Comparison of ENCODE assay signal across 7 mouse cellular contexts in genomic region chr19:45056908-45057698, GRCm38 (mm10). TPM values are rescaled to one million over a fixed set of nuclear protein-coding genes. Genes with fewer than 3 reads are reported as not detected.
DNase-seq lines count a peak whose midpoint lies in the region; ATAC-seq and TF ChIP-seq lines count a peak whose summit lies in the region.

No protein-coding gene starts in this region.

- no peak for TF ChIP-seq CTCF in E14TG2a.4 (conservative IDR thresholded peaks at IDR 0.05; ENCODE audit: low read length)
- TF ChIP-seq CTCF in hindbrain, postnatal 0 days (IDR thresholded peaks at IDR 0.05; ENCODE audit: low read depth), result no peak

- no peaks in the 10 kb centered on the region for H3K9me3 ChIP-seq in E14TG2a.4 (ENCODE audit: low read length)
- no peaks in the 10 kb centered on the region for H3K9me3 ChIP-seq in hindbrain, postnatal 0 days (ENCODE audit: low read length)
- H3K9me3 ChIP-seq in midbrain, embryonic 12.5 days, result no peaks in the 10 kb centered on the region

- peaks cover 49% of the 10 kb centered on the region for H3K4me1 ChIP-seq in E14TG2a.4 (replicated peaks; ENCODE audit: low read depth, low read length)
- H3K4me1 ChIP-seq in hindbrain, postnatal 0 days (ENCODE audit: insufficient read depth, low read length), result peaks cover 15% of the 10 kb centered on the region
- peaks cover 24% of the 10 kb centered on the region for H3K4me1 ChIP-seq in midbrain, embryonic 12.5 days

- DNase-seq in adipocyte (ENCODE audit: low spot score), result peak; percentile 22
- DNase-seq in hindbrain, postnatal 0 days (ENCODE audit: low spot score), result peak; percentile 9
- no peak for DNase-seq in adrenal gland, postnatal 25 days
- no peak for DNase-seq in layer of hippocampus, adult 8-10 months (ENCODE audit: low spot score in 2 of 2)
- DNase-seq in cerebellum, adult 18-20 months, result no peak

- peak overlapping the region; percentile 68; the same call in 1 of the 2 replicates for H3K9ac ChIP-seq in hindbrain, postnatal 0 days (replicated peaks; ENCODE audit: low read length)
- peak overlapping the region; percentile 60 for H3K9ac ChIP-seq in midbrain, embryonic 12.5 days (replicated peaks)

- H3K4me3 ChIP-seq in E14TG2a.4 (replicated peaks; ENCODE audit: low read length), result 0 out of 2 replicates have a peak overlapping the region, but pooled peaks have one; percentile 4
- H3K4me3 ChIP-seq in hindbrain, postnatal 0 days (ENCODE audit: low read length), result no peak overlapping the region
- H3K4me3 ChIP-seq in midbrain, embryonic 12.5 days, result peak overlapping the region; percentile 56

- WGBS in hindbrain, postnatal 0 days, result 74% methylated on average over 7 of the region's 7 CpGs
- 84% methylated on average over 7 of the region's 7 CpGs for WGBS in midbrain, embryonic 12.5 days

- peak overlapping the region; percentile 91 for H3K27ac ChIP-seq in hindbrain, postnatal 0 days
- H3K27ac ChIP-seq in midbrain, embryonic 12.5 days (replicated peaks), result peak overlapping the region; percentile 97

- H3K36me3 ChIP-seq in E14TG2a.4 (ENCODE audit: insufficient read depth, low read length), result peaks cover 5% of the 10 kb centered on the region; the same call in 1 of the 2 replicates
- H3K36me3 ChIP-seq in hindbrain, postnatal 0 days (ENCODE audit: insufficient read depth, low read length), result peaks cover 28% of the 10 kb centered on the region
- H3K36me3 ChIP-seq in midbrain, embryonic 12.5 days, result peaks cover 13% of the 10 kb centered on the region; the same call in 1 of the 2 replicates

- ATAC-seq in hindbrain, postnatal 0 days, result no peak
- ATAC-seq in midbrain, embryonic 12.5 days (ENCODE audit: low FRiP score, low read depth), result no peak

- H3K27me3 ChIP-seq in E14TG2a.4 (ENCODE audit: insufficient read depth, low read length), result peaks cover 2% of the 10 kb centered on the region; the same call in 1 of the 2 replicates
- no peaks in the 10 kb centered on the region for H3K27me3 ChIP-seq in hindbrain, postnatal 0 days (ENCODE audit: insufficient read depth, low read length)
- no peaks in the 10 kb centered on the region for H3K27me3 ChIP-seq in midbrain, embryonic 12.5 days

- peak overlapping the region; percentile 60 for H3K4me2 ChIP-seq in hindbrain, postnatal 0 days (ENCODE audit: low read depth, low read length)
- H3K4me2 ChIP-seq in midbrain, embryonic 12.5 days (replicated peaks), result peak overlapping the region; percentile 78

RNA-seq across cellular contexts. Expression of gene Sfxn3, which starts 9.8 kb away (rescaled TPM):
- total RNA-seq in hindbrain, postnatal 0 days (2014; rRNA removed), result 63.9 and 76.9 TPM in 2 replicates
- polyA plus RNA-seq in hindbrain, postnatal 0 days (2015; fragmentation: Nextera tagmentation; extraction: Ambion mirVana), result 64.4 and 77.3 TPM in 2 replicates
- polyA plus RNA-seq in midbrain, embryonic 12.5 days (2016; fragmentation: Nextera tagmentation; extraction: Ambion mirVana), result 32.1 and 32.6 TPM in 2 replicates
- total RNA-seq in adrenal gland, postnatal 25 days (2021), result 49.3 and 65.0 TPM in 2 replicates
- 10 to 100 TPM; 93.2 to 96.3 (median 94.1) TPM for total RNA-seq in layer of hippocampus, adult 8-10 months (2022)

RNA-seq across cellular contexts. Expression of gene Pdzd7, which starts 11.6 kb away (rescaled TPM):
- total RNA-seq in hindbrain, postnatal 0 days (2014; rRNA removed), result 4.8 and 7.7 TPM in 2 replicates
- polyA plus RNA-seq in hindbrain, postnatal 0 days (2015; fragmentation: Nextera tagmentation; extraction: Ambion mirVana), result 1.9 and 2.5 TPM in 2 replicates
- polyA plus RNA-seq in midbrain, embryonic 12.5 days (2016; fragmentation: Nextera tagmentation; extraction: Ambion mirVana), result 0.46 and 0.84 TPM in 2 replicates
- total RNA-seq in adrenal gland, postnatal 25 days (2021), result 0.52 TPM in 1 of 2 replicates, not detected in the other
- total RNA-seq in layer of hippocampus, adult 8-10 months (2022), result 1 to 10 TPM; 3.1 to 3.8 (median 3.4) TPM

RNA-seq across cellular contexts. Expression of gene Kazald1, which starts 17.9 kb away (rescaled TPM):
- 1.7 and 2.8 TPM in 2 replicates for total RNA-seq in hindbrain, postnatal 0 days (2014; rRNA removed)
- polyA plus RNA-seq in hindbrain, postnatal 0 days (2015; fragmentation: Nextera tagmentation; extraction: Ambion mirVana), result 2.6 and 3.2 TPM in 2 replicates
- polyA plus RNA-seq in midbrain, embryonic 12.5 days (2016; fragmentation: Nextera tagmentation; extraction: Ambion mirVana), result 0.71 and 0.97 TPM in 2 replicates
- total RNA-seq in adrenal gland, postnatal 25 days (2021), result 3.9 and 5.6 TPM in 2 replicates
- 1 to 10 TPM; 1.7 to 2.6 (median 2.0) TPM for total RNA-seq in layer of hippocampus, adult 8-10 months (2022)

RNA-seq across cellular contexts. Expression of gene Lzts2, which starts 42.9 kb away (rescaled TPM):
- 44.1 and 44.7 TPM in 2 replicates for total RNA-seq in hindbrain, postnatal 0 days (2014; rRNA removed)
- 16.4 and 17.0 TPM in 2 replicates for polyA plus RNA-seq in hindbrain, postnatal 0 days (2015; fragmentation: Nextera tagmentation; extraction: Ambion mirVana)
- polyA plus RNA-seq in midbrain, embryonic 12.5 days (2016; fragmentation: Nextera tagmentation; extraction: Ambion mirVana), result 69.5 and 70.3 TPM in 2 replicates
- total RNA-seq in adrenal gland, postnatal 25 days (2021), result 83.2 and 101 TPM in 2 replicates
- total RNA-seq in layer of hippocampus, adult 8-10 months (2022), result 10 to 100 TPM; 31.0 to 38.3 (median 33.3) TPM

RNA-seq across cellular contexts. Expression of gene Mrpl43, which starts 50.9 kb away (rescaled TPM):
- 97.1 and 98.4 TPM in 2 replicates for total RNA-seq in hindbrain, postnatal 0 days (2014; rRNA removed)
- 109 and 115 TPM in 2 replicates for polyA plus RNA-seq in hindbrain, postnatal 0 days (2015; fragmentation: Nextera tagmentation; extraction: Ambion mirVana)
- 70.3 and 78.7 TPM in 2 replicates for polyA plus RNA-seq in midbrain, embryonic 12.5 days (2016; fragmentation: Nextera tagmentation; extraction: Ambion mirVana)
- total RNA-seq in adrenal gland, postnatal 25 days (2021), result 47.9 and 53.7 TPM in 2 replicates
- total RNA-seq in layer of hippocampus, adult 8-10 months (2022), result 10 to 100 TPM; 31.8 to 45.4 (median 39.1) TPM

Comparison
In these comparisons a context has a peak if more than half of its experiments do, and no peak if none do; other contexts are left out.
1. DNase-seq: peak in adipocyte (single experiment) and hindbrain, postnatal 0 days (single experiment); none in adrenal gland, postnatal 25 days (single experiment), layer of hippocampus, adult 8-10 months (0 of 2) and cerebellum, adult 18-20 months (0 of 2).